Mouse (Mus musculus): ENCODE results near the gene Krt32. TPM values are rescaled to one million over a fixed set of nuclear protein-coding genes. Genes with fewer than 3 reads are reported as not detected.

The Krt32 gene
- total RNA-seq (2021) (not detected), polyA plus RNA-seq (2012; rRNA removed) (not detected in 2 replicates)
- long read RNA-seq, result 0 reads

DNA sequence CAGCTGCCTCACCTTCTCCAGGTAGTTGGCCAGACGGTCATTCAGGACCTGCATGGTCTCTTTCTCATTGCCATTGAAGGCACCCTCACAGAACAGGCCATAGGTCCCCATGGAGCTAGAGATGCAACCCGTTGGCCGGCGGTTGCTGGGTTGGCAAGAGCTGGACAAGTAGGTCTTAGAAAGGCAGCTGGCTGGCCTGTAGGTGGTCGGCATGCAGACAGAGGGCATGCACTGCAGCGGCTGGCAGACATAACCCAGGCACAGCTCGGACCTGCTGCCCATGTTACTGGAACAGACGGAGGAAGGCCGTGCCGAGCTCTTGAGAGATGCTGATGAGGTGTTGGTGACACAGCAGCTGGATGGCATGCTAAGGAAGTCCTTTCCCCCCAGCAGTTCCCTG lies at the start of gene Krt32:
TSS of gene Krt32 (minus strand) at position 366 of the 400 bp plus-strand sequence.
- 85% methylated on average over 10 of the region's 10 CpGs for WGBS
- Histone ChIP-seq H3K4me1 (ENCODE audit: control insufficient read depth, insufficient read depth, low read length) (no peaks in the 10 kb centered on the region), H3K27me3 (ENCODE audit: control insufficient read depth, insufficient read depth, low read length) (no peaks in the 10 kb centered on the region; the same call in none of the 2 replicates), H3K4me3 (no peak within 1 kb of the TSS), H3K79me2 (replicated peaks; ENCODE audit: control insufficient read depth, insufficient read depth, low read length) (no peaks in the 10 kb centered on the region), H3K9ac (ENCODE audit: low read depth, low read length) (no peak within 1 kb of the TSS), H3K36me3 (ENCODE audit: control insufficient read depth, insufficient read depth, low read length) (no peaks in the 10 kb centered on the region), H3K27ac (no peak within 1 kb of the TSS)
- TF ChIP-seq EP300 (IDR thresholded peaks at IDR 0.05; ENCODE audit: insufficient read depth, low read depth, low read length) (no peak), CTCF (IDR thresholded peaks at IDR 0.05) (no peak), POLR2A (IDR thresholded peaks at IDR 0.05; ENCODE audit: insufficient read depth, low read depth, low read length) (no peak)
- intact Hi-C loops (cut with DNase I), result no loop called here
- no peak for DNase-seq

DNA sequence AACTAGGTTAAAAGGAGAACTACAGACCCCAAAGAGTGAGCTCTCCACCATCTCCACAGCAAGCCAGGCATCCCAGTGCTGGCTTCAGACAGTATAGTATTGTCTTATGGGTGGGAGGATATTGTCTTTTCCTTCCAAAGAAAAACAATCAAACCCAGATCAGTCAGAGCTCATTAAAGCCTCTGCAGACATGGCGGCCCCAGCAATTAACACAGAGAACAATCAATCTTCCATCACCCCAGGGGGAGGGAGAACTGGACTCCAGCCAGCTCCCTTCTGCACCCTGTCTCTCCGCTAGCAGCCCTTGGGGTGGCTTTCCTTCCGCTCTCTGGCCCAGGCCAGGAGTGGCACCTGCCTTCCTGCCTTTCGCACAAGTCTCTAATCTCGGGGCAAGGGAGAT lies 49.7 kb upstream of the Krt32 start:
- no peaks in the 10 kb centered on the region for H3K27me3 ChIP-seq (ENCODE audit: control insufficient read depth, insufficient read depth, low read length)
- no peak overlapping the region for H3K4me3 ChIP-seq
- no peaks in the 10 kb centered on the region for H3K36me3 ChIP-seq (ENCODE audit: control insufficient read depth, insufficient read depth, low read length)
- DNase-seq, result no peak
- no peaks in the 10 kb centered on the region for H3K4me1 ChIP-seq (ENCODE audit: control insufficient read depth, insufficient read depth, low read length)
- no peak overlapping the region for H3K9ac ChIP-seq (ENCODE audit: low read depth, low read length)
- intact Hi-C loops (cut with DNase I), result no loop called here
- TF ChIP-seq CTCF (IDR thresholded peaks at IDR 0.05) (no peak), POLR2A (IDR thresholded peaks at IDR 0.05; ENCODE audit: insufficient read depth, low read depth, low read length) (no peak), EP300 (IDR thresholded peaks at IDR 0.05; ENCODE audit: insufficient read depth, low read depth, low read length) (no peak)
- H3K79me2 ChIP-seq (replicated peaks; ENCODE audit: control insufficient read depth, insufficient read depth, low read length), result no peaks in the 10 kb centered on the region
- no peak overlapping the region for H3K27ac ChIP-seq
- 50% methylated on average over 5 of the region's 5 CpGs for WGBS

DNA sequence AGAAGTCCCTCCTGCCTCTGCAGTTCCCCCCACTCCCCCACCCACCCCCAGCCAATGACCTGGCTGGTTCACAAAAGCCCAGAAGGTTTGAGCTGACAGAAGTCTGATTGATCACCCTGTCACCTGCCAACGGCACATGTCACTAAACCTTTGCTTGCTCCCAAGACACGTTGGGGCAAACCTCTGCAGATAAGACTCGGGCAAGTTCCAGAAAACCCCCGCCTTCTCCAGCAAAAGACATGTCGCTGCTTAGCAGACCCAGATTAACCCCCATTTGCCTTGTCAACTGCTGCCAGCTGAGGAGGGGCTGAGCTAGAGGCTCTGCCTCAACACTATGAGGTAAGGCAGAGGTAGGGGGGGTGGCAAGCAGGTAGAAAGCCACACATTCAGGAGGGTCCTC lies 48.5 kb upstream of the Krt32 start:
- H3K27ac ChIP-seq, result no peak overlapping the region
- intact Hi-C loops (cut with DNase I), result no loop called here
- H3K4me3 ChIP-seq, result no peak overlapping the region
- TF ChIP-seq EP300 (IDR thresholded peaks at IDR 0.05; ENCODE audit: insufficient read depth, low read depth, low read length), result no peak
- TF ChIP-seq CTCF (IDR thresholded peaks at IDR 0.05), result no peak
- TF ChIP-seq POLR2A (IDR thresholded peaks at IDR 0.05; ENCODE audit: insufficient read depth, low read depth, low read length), result no peak
- no peaks in the 10 kb centered on the region for H3K36me3 ChIP-seq (ENCODE audit: control insufficient read depth, insufficient read depth, low read length)
- no peaks in the 10 kb centered on the region for H3K79me2 ChIP-seq (replicated peaks; ENCODE audit: control insufficient read depth, insufficient read depth, low read length)
- H3K9ac ChIP-seq (ENCODE audit: low read depth, low read length), result no peak overlapping the region
- 37% methylated on average over 5 of the region's 5 CpGs for WGBS
- no peaks in the 10 kb centered on the region for H3K27me3 ChIP-seq (ENCODE audit: control insufficient read depth, insufficient read depth, low read length)
- H3K4me1 ChIP-seq (ENCODE audit: control insufficient read depth, insufficient read depth, low read length), result no peaks in the 10 kb centered on the region
- no peak for DNase-seq

DNA sequence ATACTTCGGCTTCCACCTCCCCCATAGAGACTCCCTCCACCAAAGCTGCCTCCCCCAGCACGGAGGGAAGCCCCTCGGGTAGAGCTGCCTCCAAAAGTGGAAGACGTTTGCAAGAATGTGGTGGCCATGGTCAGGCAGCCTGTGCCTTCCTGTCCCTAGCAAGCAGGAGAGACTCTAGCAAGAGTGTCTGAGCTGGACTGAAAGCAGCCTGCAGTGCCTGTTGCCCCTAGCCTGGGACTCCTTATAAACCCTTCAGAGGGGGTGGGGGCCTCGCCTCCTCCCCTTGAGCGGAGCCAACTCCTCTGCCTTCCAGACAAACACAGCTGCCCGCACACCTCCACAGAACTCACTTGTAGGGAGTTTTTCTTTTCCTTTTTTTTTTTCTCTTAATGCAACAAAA lies 47.7 kb upstream of the Krt32 start, which contains the start of gene Krt15:
TSS of gene Krt15 (minus strand) at position 198 of the 400 bp plus-strand sequence.
- TF ChIP-seq EP300 (IDR thresholded peaks at IDR 0.05; ENCODE audit: insufficient read depth, low read depth, low read length) (no peak), CTCF (IDR thresholded peaks at IDR 0.05) (no peak), POLR2A (IDR thresholded peaks at IDR 0.05; ENCODE audit: insufficient read depth, low read depth, low read length) (no peak)
- H3K4me1 ChIP-seq (ENCODE audit: control insufficient read depth, insufficient read depth, low read length), result no peaks in the 10 kb centered on the region
- 63% methylated on average over 7 of the region's 7 CpGs for WGBS
- no peak for DNase-seq
- H3K79me2 ChIP-seq (replicated peaks; ENCODE audit: control insufficient read depth, insufficient read depth, low read length), result no peaks in the 10 kb centered on the region
- no peak within 1 kb of the TSS for H3K9ac ChIP-seq (ENCODE audit: low read depth, low read length)
- H3K36me3 ChIP-seq (ENCODE audit: control insufficient read depth, insufficient read depth, low read length), result no peaks in the 10 kb centered on the region
- H3K27me3 ChIP-seq (ENCODE audit: control insufficient read depth, insufficient read depth, low read length), result no peaks in the 10 kb centered on the region
- H3K27ac ChIP-seq, result no peak within 1 kb of the TSS
- intact Hi-C loops (cut with DNase I), result no loop called here
- H3K4me3 ChIP-seq, result no peak within 1 kb of the TSS

DNA sequence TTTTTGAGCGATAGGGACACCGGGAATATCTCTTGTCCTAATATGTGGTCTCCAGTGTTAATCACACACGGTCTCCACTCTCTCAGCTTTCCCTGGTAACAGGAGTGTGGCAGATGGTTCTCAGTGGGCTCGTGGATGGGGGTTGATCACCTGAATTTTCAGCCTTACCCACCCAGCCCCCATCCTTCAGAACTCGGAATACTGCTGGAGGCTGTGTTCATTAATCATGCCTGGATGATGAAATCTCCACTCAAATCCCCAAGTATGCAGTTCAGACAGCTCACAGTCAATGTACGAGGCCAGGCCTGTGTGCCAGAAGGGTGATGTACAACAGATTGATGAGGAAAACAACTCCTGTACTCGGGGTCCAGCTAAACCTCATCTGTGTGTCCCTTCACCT lies 36.9 kb upstream of the Krt32 start:
- intact Hi-C loops (cut with DNase I), result no loop called here
- WGBS, result 76% methylated on average over 7 of the region's 7 CpGs
- no peaks in the 10 kb centered on the region for H3K27me3 ChIP-seq (ENCODE audit: control insufficient read depth, insufficient read depth, low read length)
- no peak overlapping the region for H3K9ac ChIP-seq (ENCODE audit: low read depth, low read length)
- no peaks in the 10 kb centered on the region for H3K79me2 ChIP-seq (replicated peaks; ENCODE audit: control insufficient read depth, insufficient read depth, low read length)
- no peak for TF ChIP-seq EP300 (IDR thresholded peaks at IDR 0.05; ENCODE audit: insufficient read depth, low read depth, low read length)
- no peak for TF ChIP-seq CTCF (IDR thresholded peaks at IDR 0.05)
- no peak for TF ChIP-seq POLR2A (IDR thresholded peaks at IDR 0.05; ENCODE audit: insufficient read depth, low read depth, low read length)
- H3K36me3 ChIP-seq (ENCODE audit: control insufficient read depth, insufficient read depth, low read length), result no peaks in the 10 kb centered on the region
- no peak overlapping the region for H3K27ac ChIP-seq
- DNase-seq, result no peak
- no peaks in the 10 kb centered on the region for H3K4me1 ChIP-seq (ENCODE audit: control insufficient read depth, insufficient read depth, low read length)
- no peak overlapping the region for H3K4me3 ChIP-seq

DNA sequence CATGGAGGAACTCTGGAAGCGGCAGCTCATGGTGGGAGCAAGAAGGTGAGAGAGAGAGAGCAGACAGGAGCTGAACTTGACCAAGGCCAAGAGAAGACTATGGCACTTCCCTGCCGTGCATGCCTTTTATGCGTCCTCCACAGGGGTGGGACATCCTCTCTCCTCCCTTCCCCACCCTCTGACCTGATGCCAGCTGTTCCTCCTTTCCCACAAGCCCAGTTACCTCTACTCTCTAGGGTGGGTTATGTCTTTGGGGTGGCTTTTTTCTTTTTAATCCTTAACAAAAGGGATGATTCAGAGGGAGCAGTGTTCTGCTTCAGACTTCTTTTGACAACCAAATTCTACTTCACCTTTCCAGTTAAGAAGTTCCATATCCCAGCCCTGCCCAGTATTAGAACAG lies 33.4 kb upstream of the Krt32 start, which contains the start of gene Krt13:
TSS of gene Krt13 (minus strand) at position 101 of the 400 bp plus-strand sequence.
- H3K27me3 ChIP-seq (ENCODE audit: control insufficient read depth, insufficient read depth, low read length), result no peaks in the 10 kb centered on the region
- H3K79me2 ChIP-seq (replicated peaks; ENCODE audit: control insufficient read depth, insufficient read depth, low read length), result no peaks in the 10 kb centered on the region
- TF ChIP-seq CTCF (IDR thresholded peaks at IDR 0.05) (no peak), POLR2A (IDR thresholded peaks at IDR 0.05; ENCODE audit: insufficient read depth, low read depth, low read length) (no peak), EP300 (IDR thresholded peaks at IDR 0.05; ENCODE audit: insufficient read depth, low read depth, low read length) (no peak)
- H3K4me1 ChIP-seq (ENCODE audit: control insufficient read depth, insufficient read depth, low read length), result no peaks in the 10 kb centered on the region
- DNase-seq, result no peak
- no peak within 1 kb of the TSS for H3K27ac ChIP-seq
- intact Hi-C loops (cut with DNase I), result no loop called here
- H3K9ac ChIP-seq (ENCODE audit: low read depth, low read length), result no peak within 1 kb of the TSS
- H3K36me3 ChIP-seq (ENCODE audit: control insufficient read depth, insufficient read depth, low read length), result no peaks in the 10 kb centered on the region
- 80% methylated on average over 3 of the region's 3 CpGs for WGBS
- no peak within 1 kb of the TSS for H3K4me3 ChIP-seq
